Mouse (Mus musculus) stomach, postnatal 0 days (tissue): ENCODE results near the gene Lsamp.

Experiments used
- CTCF ChIP-seq: IDR thresholded peaks from 2 replicates; pipeline ENCODE4 v1.5.1; 2016; ENCODE audit warnings: antibody characterized with exemption, low read depth, mild to moderate bottlenecking, moderate library complexity
- EP300 ChIP-seq: optimal IDR thresholded peaks from 2 replicates; pipeline ENCODE3; 2016; ENCODE audit warnings: antibody characterized with exemption

- TF ChIP-seq CTCF (no peak), EP300 (no peak)
These were observed 958.1 kb downstream of the Lsamp start for GRCm38 (mm10) chr16:40942266-40942665.
